Mouse (Mus musculus): ENCODE results near the gene Olfr1167. TPM values are rescaled to one million over a fixed set of nuclear protein-coding genes. Genes with fewer than 3 reads are reported as not detected.
"Not testable (repeated sequence)": the region's sequence is repeated elsewhere in the genome, so short reads cannot be mapped to it uniquely, and the experiment has no call there.

Olfr1167 gene
- not detected in 2 replicates for polyA plus RNA-seq (2016; fragmentation: Nextera tagmentation; extraction: Ambion mirVana)

DNA sequence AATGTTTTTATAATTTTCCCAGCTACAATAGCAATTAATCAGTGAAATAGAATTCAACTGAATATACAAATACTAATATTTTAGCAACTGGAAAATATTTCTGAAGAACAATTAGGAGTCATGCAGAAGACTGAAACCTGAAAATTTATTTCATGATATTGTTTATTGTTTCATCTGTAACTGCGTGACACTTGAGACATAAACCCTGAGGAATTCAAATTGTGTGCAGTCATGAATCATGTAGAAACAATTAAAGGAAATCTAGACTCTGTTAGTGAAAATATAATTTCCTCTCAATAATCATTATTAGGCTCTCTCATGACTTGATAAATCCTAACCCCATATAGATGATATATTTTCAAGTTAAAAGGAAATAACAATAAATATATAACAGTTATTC, at the start of gene Olfr1167:
Gene Olfr1167 (minus strand): TSS at position 101 of the 400 bp plus-strand sequence.
- H3K9ac ChIP-seq; H3K27ac ChIP-seq; H3K36me3 ChIP-seq; H3K4me1 ChIP-seq; H3K27me3 ChIP-seq (replicated peaks); H3K9me3 ChIP-seq (replicated peaks); ATAC-seq; H3K4me2 ChIP-seq; H3K4me3 ChIP-seq: not testable (repeated sequence)
- WGBS (ENCODE audit: insufficient replicate concordance) = 49% methylated on average over 1 of the region's 1 CpGs

DNA sequence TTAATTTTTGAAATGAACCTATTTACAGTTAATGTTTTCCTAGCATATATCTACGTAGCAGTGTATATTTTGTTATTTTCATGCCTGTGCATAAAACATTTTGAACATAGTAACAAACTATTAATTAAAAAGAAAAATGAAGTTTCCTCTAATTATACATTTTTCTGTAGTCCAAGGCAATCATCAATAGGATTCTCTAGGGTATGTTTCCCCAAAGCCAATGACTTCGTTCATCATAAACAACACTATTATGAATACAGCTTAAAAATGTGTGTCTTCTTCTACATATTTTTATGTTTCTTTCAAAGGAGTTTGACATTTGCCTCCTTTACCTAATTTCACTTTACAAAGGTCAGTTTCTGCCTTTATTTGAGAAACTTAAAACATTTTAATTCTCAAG, 26.6 kb upstream of the Olfr1167 start, which contains the start of gene Olfr1168:
Gene Olfr1168 (plus strand): TSS at position 301 of the 400 bp plus-strand sequence.
- Histone ChIP-seq H3K4me1 (no peaks in the 10 kb centered on the region), H3K27me3 (replicated peaks) (no peaks in the 10 kb centered on the region), H3K27ac (no peak within 1 kb of the TSS), H3K9me3 (replicated peaks) (no peaks in the 10 kb centered on the region), H3K4me3 (no peak within 1 kb of the TSS), H3K36me3 (no peaks in the 10 kb centered on the region), H3K4me2 (no peak within 1 kb of the TSS), H3K9ac (no peak within 1 kb of the TSS)
- no peak for ATAC-seq
- 61% methylated on average over 2 of the region's 2 CpGs for WGBS (ENCODE audit: insufficient replicate concordance)

DNA sequence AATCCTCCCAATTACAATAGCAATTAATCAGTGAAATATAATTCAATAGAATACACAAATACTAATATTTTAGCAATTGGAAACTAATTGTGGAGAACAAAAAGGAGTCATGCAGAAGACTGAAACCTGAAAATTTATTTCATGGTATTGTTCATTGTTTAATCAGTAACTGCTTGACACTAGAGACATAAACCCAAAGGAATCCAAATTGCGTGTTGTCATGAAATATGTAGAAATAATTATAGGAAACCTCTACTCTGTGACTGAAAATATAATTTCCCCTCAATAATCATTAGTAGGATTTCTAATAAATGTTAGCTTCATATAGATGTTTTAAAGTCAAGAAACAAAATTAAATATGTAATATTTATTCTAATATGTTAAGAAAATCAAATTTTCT, 26.8 kb downstream of the Olfr1167 start, which contains the start of gene Olfr1166:
Gene Olfr1166 (minus strand): TSS at position 101 of the 400 bp plus-strand sequence.
- H3K27ac ChIP-seq = no peak within 1 kb of the TSS
- 75% methylated on average over 1 of the region's 1 CpGs for WGBS (ENCODE audit: insufficient replicate concordance)
- no peaks in the 10 kb centered on the region for H3K27me3 ChIP-seq (replicated peaks)
- no peak within 1 kb of the TSS for H3K9ac ChIP-seq
- no peaks in the 10 kb centered on the region for H3K36me3 ChIP-seq
- no peak within 1 kb of the TSS for H3K4me2 ChIP-seq
- no peaks in the 10 kb centered on the region for H3K9me3 ChIP-seq (replicated peaks)
- ATAC-seq = no peak
- no peaks in the 10 kb centered on the region for H3K4me1 ChIP-seq
- no peak within 1 kb of the TSS for H3K4me3 ChIP-seq

Other genes starting within 250 kb of the Olfr1167 start
- not detected in 2 replicates for gene Olfr1155, start 210.1 kb downstream of the Olfr1167 start, polyA plus RNA-seq (2016; fragmentation: Nextera tagmentation; extraction: Ambion mirVana)
- not detected in 2 replicates for gene Olfr1156, start 202.1 kb downstream of the Olfr1167 start, polyA plus RNA-seq (2016; fragmentation: Nextera tagmentation; extraction: Ambion mirVana)
- not detected in 2 replicates for gene Olfr1157, start 186.9 kb downstream of the Olfr1167 start, polyA plus RNA-seq (2016; fragmentation: Nextera tagmentation; extraction: Ambion mirVana)
- gene Olfr74, start 180.5 kb downstream of the Olfr1167 start, polyA plus RNA-seq (2016; fragmentation: Nextera tagmentation; extraction: Ambion mirVana) = not detected in 2 replicates
- gene Olfr1158, start 165.1 kb downstream of the Olfr1167 start, polyA plus RNA-seq (2016; fragmentation: Nextera tagmentation; extraction: Ambion mirVana) = not detected in 2 replicates
- gene Olfr1160, start 146.9 kb downstream of the Olfr1167 start, polyA plus RNA-seq (2016; fragmentation: Nextera tagmentation; extraction: Ambion mirVana) = not detected in 2 replicates
- gene Olfr1161, start 132.4 kb downstream of the Olfr1167 start, polyA plus RNA-seq (2016; fragmentation: Nextera tagmentation; extraction: Ambion mirVana) = not detected in 2 replicates
- not detected in 2 replicates for gene Olfr73, start 117.5 kb downstream of the Olfr1167 start, polyA plus RNA-seq (2016; fragmentation: Nextera tagmentation; extraction: Ambion mirVana)
- not detected in 2 replicates for gene Olfr1162, start 104.1 kb downstream of the Olfr1167 start, polyA plus RNA-seq (2016; fragmentation: Nextera tagmentation; extraction: Ambion mirVana)
- gene Olfr1163, start 83.4 kb downstream of the Olfr1167 start, polyA plus RNA-seq (2016; fragmentation: Nextera tagmentation; extraction: Ambion mirVana) = not detected in 2 replicates
- gene Olfr1164, start 61.2 kb downstream of the Olfr1167 start, polyA plus RNA-seq (2016; fragmentation: Nextera tagmentation; extraction: Ambion mirVana) = not detected in 2 replicates
- not detected in 2 replicates for gene Olfr1166, start 26.9 kb downstream of the Olfr1167 start, polyA plus RNA-seq (2016; fragmentation: Nextera tagmentation; extraction: Ambion mirVana)
- gene Olfr1168, start 26.7 kb upstream of the Olfr1167 start, polyA plus RNA-seq (2016; fragmentation: Nextera tagmentation; extraction: Ambion mirVana) = not detected in 2 replicates
- gene Olfr1170, start 73.1 kb upstream of the Olfr1167 start, polyA plus RNA-seq (2016; fragmentation: Nextera tagmentation; extraction: Ambion mirVana) = not detected in 2 replicates
- gene Olfr1173, start 124.7 kb upstream of the Olfr1167 start, polyA plus RNA-seq (2016; fragmentation: Nextera tagmentation; extraction: Ambion mirVana) = not detected in 2 replicates
- gene Olfr1174-ps, start 159.9 kb upstream of the Olfr1167 start, polyA plus RNA-seq (2016; fragmentation: Nextera tagmentation; extraction: Ambion mirVana) = not detected in 2 replicates
- gene Olfr1175-ps, start 172.0 kb upstream of the Olfr1167 start, polyA plus RNA-seq (2016; fragmentation: Nextera tagmentation; extraction: Ambion mirVana) = not detected in 2 replicates
- not detected in 2 replicates for gene Olfr1176, start 181.5 kb upstream of the Olfr1167 start, polyA plus RNA-seq (2016; fragmentation: Nextera tagmentation; extraction: Ambion mirVana)
- gene Olfr1177-ps, start 191.3 kb upstream of the Olfr1167 start, polyA plus RNA-seq (2016; fragmentation: Nextera tagmentation; extraction: Ambion mirVana) = not detected in 2 replicates
- not detected in 2 replicates for gene Olfr1178, start 231.9 kb upstream of the Olfr1167 start, polyA plus RNA-seq (2016; fragmentation: Nextera tagmentation; extraction: Ambion mirVana)